Mouse (Mus musculus): Measurements from ENCODE around the gene BC049730.

DNA sequence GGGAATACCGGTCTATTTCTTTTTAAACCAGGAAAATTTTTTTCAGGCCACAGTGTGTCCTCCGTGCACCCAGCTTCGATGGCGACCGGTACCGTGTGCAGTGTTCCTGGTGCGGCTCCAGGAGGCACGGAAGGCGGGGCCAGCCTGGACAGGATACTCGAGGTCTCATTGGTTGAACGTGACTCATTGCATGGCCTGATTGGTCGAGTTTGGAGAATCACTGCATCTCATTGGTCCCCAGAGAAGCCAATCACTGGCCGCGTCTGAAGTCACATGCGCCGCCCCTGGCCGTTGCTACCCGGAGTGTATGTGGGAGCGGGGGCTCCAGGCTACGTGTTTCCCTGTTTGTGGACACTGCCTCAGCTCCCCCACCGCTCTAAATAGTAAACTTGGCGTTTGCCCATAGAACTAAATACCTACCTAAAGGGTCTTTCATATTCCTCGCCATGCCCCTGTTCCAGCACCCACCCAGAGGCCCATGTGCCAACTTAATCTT is 37.0 kb upstream of the BC049730 start:
- TF ChIP-seq CTCF (IDR thresholded peaks at IDR 0.05; ENCODE audit: insufficient read depth, low read depth, low read length) (no peak), POLR2A (IDR thresholded peaks at IDR 0.05; ENCODE audit: insufficient read depth, low read depth, low read length) (no peak)

All from olfactory bulb, adult 2 months (tissue).